Mouse (Mus musculus) pancreas, adult 10 weeks (tissue): Measurements from ENCODE around the gene Tjp1. TPM values are rescaled to one million over a fixed set of nuclear protein-coding genes. Genes with fewer than 3 reads are reported as not detected.

Experiments
- polyA plus RNA-seq: library from polyadenylated mRNA; stranded (reverse); fragments of 350-450 nt; fragmentation: Illumina TruSeq; extraction: RNeasy Lipid Tissue Mini Kit (QIAGEN cat#74804); gene quantifications from one replicate; pipeline ENCODE4 v1.2.3, GENCODE M21; 2015; ENCODE audit warnings: low read depth, low replicate concordance; ENCODE audit not compliant: insufficient read depth

The Tjp1 gene
- polyA plus RNA-seq, result 14.3 TPM

DNA sequence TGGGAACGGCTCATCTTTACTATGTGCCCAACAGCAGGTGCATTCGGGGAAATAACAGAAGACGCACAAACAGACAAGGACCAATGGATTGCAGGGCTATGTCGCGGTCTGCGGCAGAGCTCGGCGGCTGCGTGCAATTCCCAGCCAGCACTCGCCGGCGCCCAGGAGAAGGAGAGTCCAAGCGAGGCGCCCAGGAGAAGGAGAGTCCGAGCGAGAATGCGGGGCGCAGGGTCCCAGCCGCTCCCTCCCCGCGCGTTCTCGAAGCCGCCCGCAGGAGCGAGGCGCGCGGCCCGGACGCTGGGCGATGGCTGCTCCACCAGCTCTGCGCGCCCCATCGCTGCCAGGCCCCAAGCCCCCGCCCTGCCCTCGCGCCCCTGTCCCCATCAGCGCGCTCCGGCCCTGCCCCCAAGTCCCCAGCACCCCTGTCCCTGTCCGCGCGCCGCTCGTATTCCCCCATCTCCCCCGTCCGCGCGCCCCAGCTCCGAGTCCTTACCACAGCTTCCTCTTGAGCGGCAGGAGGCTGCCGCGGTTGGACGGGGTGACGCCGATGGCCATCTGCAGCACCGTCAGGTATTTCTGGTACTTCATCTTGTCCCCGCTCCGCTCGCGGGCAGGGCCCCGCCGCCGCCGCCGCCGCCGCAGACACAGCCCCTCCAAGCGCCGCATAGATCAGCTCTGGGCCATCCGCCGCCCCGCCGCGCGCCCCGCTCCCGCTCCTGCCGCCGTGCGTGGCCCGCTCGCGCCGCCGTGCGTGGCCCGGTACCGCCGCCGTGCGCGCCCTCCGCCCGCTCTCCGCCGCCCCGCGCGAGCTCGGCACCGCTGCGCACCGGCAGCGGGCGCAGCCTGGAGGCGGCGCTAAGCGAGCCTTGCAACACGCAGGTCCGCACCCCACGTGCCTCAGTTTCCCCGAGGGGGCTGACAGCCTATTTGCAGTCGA is at the start of gene Tjp1:
Gene Tjp1, minus strand, starts transcription at position 711 of the 937 bp plus-strand sequence.

Other genes with a start within 250 kb of the Tjp1 start
- 2.2 TPM for gene Tarsl2, start 117.1 kb upstream of the Tjp1 start, polyA plus RNA-seq
- 26.3 TPM for gene Tm2d3, start 163.4 kb upstream of the Tjp1 start, polyA plus RNA-seq